Mouse (Mus musculus) T-helper 2 cell (primary cell): ENCODE measurements around the gene Ncapg.
"Not testable (repeated sequence)": the region's sequence is repeated elsewhere in the genome, so short reads cannot be mapped to it uniquely, and the experiment has no call there.

Experiments
- in situ Hi-C: fragments of 300-600 bp; cut with MboI, MseI; formaldehyde crosslinking; loops from one replicate; pipeline ENCODE4 v1.15.1; 2025; ENCODE audit warnings: high pct_unique_total_duplicates

Gene Ncapg

GRCm38 (mm10) chr5:45669598-45670279 is at the start of gene Ncapg:
Ncapg (plus strand) TSS chr5:45669919.
- in situ Hi-C loops, result loop anchor here (5.0 to 10.0 kb wide), 2 partner anchors 132 to 185 kb away; no protein-coding TSS in a partner anchor

GRCm38 (mm10) chr5:45621511-45621910 is 48.2 kb upstream of the Ncapg start:
- in situ Hi-C loops, result loop anchor here (25.0 kb wide), 1 partner anchor 716 kb away; no protein-coding TSS in a partner anchor

- in situ Hi-C loops, result no loop called here
Measured at GRCm38 (mm10) chr5:45627771-45628170, 41.9 kb upstream of the Ncapg start.

GRCm38 (mm10) chr5:45629470-45629869 is 40.2 kb upstream of the Ncapg start:
- in situ Hi-C loops, result no loop called here

- in situ Hi-C loops, result no loop called here
Measured at GRCm38 (mm10) chr5:45638378-45638777, 31.3 kb upstream of the Ncapg start.

GRCm38 (mm10) chr5:45638806-45639714 is 30.7 kb upstream of the Ncapg start, which contains the start of gene Fam184b:
Fam184b (minus strand) TSS chr5:45639614.
- in situ Hi-C loops, result no loop called here

- in situ Hi-C loops, result no loop called here
Measured at GRCm38 (mm10) chr5:45639715-45640092, 30.0 kb upstream of the Ncapg start.

- in situ Hi-C loops, result no loop called here
Measured at GRCm38 (mm10) chr5:45651026-45651703, 18.6 kb upstream of the Ncapg start.

- in situ Hi-C loops, result not testable (repeated sequence)
Measured at GRCm38 (mm10) chr5:45658406-45658805, 11.3 kb upstream of the Ncapg start.

GRCm38 (mm10) chr5:45668324-45668723 is 1.4 kb upstream of the Ncapg start:
- in situ Hi-C loops, result loop anchor here (5.0 to 10.0 kb wide), 2 partner anchors 131 to 184 kb away; no protein-coding TSS in a partner anchor

- in situ Hi-C loops, result loop anchor here (5.0 to 10.0 kb wide), 2 partner anchors 132 to 184 kb away; no protein-coding TSS in a partner anchor
Measured at GRCm38 (mm10) chr5:45668831-45669230, 888 bp upstream of the Ncapg start.

GRCm38 (mm10) chr5:45669234-45669597 is 503 bp upstream of the Ncapg start:
- in situ Hi-C loops, result loop anchor here (5.0 to 10.0 kb wide), 2 partner anchors 132 to 184 kb away; no protein-coding TSS in a partner anchor

GRCm38 (mm10) chr5:45670280-45670670 is 556 bp downstream of the Ncapg start:
- in situ Hi-C loops, result no loop called here

GRCm38 (mm10) chr5:45670894-45671494 is 1.3 kb downstream of the Ncapg start:
- in situ Hi-C loops, result no loop called here

GRCm38 (mm10) chr5:45675032-45675431 is 5.3 kb downstream of the Ncapg start:
- in situ Hi-C loops, result no loop called here

- in situ Hi-C loops, result no loop called here
Measured at GRCm38 (mm10) chr5:45677639-45678038, 7.9 kb downstream of the Ncapg start.

- in situ Hi-C loops, result no loop called here
Measured at GRCm38 (mm10) chr5:45679955-45680354, 10.2 kb downstream of the Ncapg start.

- in situ Hi-C loops, result no loop called here
Measured at GRCm38 (mm10) chr5:45683388-45683787, 13.7 kb downstream of the Ncapg start.

- in situ Hi-C loops, result no loop called here
Measured at GRCm38 (mm10) chr5:45685243-45685642, 15.5 kb downstream of the Ncapg start.

- in situ Hi-C loops, result no loop called here
Measured at GRCm38 (mm10) chr5:45686223-45686622, 16.5 kb downstream of the Ncapg start.

GRCm38 (mm10) chr5:45689152-45689551 is 19.4 kb downstream of the Ncapg start:
- in situ Hi-C loops, result no loop called here
